Mouse (Mus musculus) heart, embryonic 13.5 days (tissue): ENCODE data around the gene Gm10762. TPM values are rescaled to one million over a fixed set of nuclear protein-coding genes. Genes with fewer than 3 reads are reported as not detected.
A peak's percentile ranks its signal among the peaks of the same experiment; 100 is the strongest.
"Not testable (repeated sequence)": the region's sequence is repeated elsewhere in the genome, so short reads cannot be mapped to it uniquely, and the experiment has no call there.

Experiments used
- ATAC-seq: fragments of 200-750 bp; cut with Nextera tagmentation; 2 replicates; pipeline ENCODE4 v1.8.0; 2017; ENCODE audit warnings: moderate TSS enrichment; ENCODE audit not compliant: insufficient number of reproducible peaks, low FRiP score, low TSS enrichment; ENCODE audit errors: extremely low read depth
- H3K27ac ChIP-seq: fragments of 300-500 bp; sonication (generic); replicated peaks from 2 replicates; pipeline ENCODE4 v1.5.1; 2015; ENCODE audit warnings: moderate library complexity, mild to moderate bottlenecking, inconsistent platforms
- H3K27me3 ChIP-seq: fragments of 300-500 bp; sonication (generic); replicated peaks from 2 replicates; pipeline ENCODE4 v1.6.1; 2015; ENCODE audit warnings: mild to moderate bottlenecking, inconsistent platforms
- H3K36me3 ChIP-seq: fragments of 300-500 bp; sonication (generic); 2 replicates; pipeline ENCODE4 v1.6.1; 2015; ENCODE audit warnings: mild to moderate bottlenecking, inconsistent platforms
- H3K4me1 ChIP-seq: fragments of 300-500 bp; sonication (generic); 2 replicates; pipeline ENCODE4 v1.6.1; 2015; ENCODE audit warnings: inconsistent platforms
- H3K4me2 ChIP-seq: fragments of 300-500 bp; sonication (generic); 2 replicates; pipeline ENCODE4 v1.6.1; 2015; ENCODE audit warnings: inconsistent platforms, mild to moderate bottlenecking, moderate library complexity
- H3K4me3 ChIP-seq: fragments of 300-500 bp; sonication (generic); 2 replicates; pipeline ENCODE4 v1.5.1; 2015; ENCODE audit warnings: moderate library complexity, mild to moderate bottlenecking, inconsistent platforms
- H3K9ac ChIP-seq: fragments of 300-500 bp; sonication (generic); 2 replicates; pipeline ENCODE4 v1.6.1; 2015; ENCODE audit warnings: inconsistent platforms, mild to moderate bottlenecking, moderate library complexity
- H3K9me3 ChIP-seq: fragments of 300-500 bp; sonication (generic); 2 replicates; pipeline ENCODE4 v1.6.1; 2016; ENCODE audit warnings: inconsistent platforms
- WGBS: fragments of 180-500 bp; shearing (Covaris S2); methylation state at CpG from one replicate; pipeline ENCODE4 v1.1.7; 2015; ENCODE audit warnings: mixed read lengths; 5-methylcytosine and 5-hydroxymethylcytosine counted together
- polyA plus RNA-seq: library from polyadenylated mRNA; unstranded; fragments of >200 nt; fragmentation: Nextera tagmentation; extraction: Ambion mirVana; gene quantifications from 2 replicates; pipeline ENCODE4 v1.2.1, GENCODE M21; 2015

Gm10762 gene
- polyA plus RNA-seq = 10.4 and 11.8 TPM in 2 replicates

DNA sequence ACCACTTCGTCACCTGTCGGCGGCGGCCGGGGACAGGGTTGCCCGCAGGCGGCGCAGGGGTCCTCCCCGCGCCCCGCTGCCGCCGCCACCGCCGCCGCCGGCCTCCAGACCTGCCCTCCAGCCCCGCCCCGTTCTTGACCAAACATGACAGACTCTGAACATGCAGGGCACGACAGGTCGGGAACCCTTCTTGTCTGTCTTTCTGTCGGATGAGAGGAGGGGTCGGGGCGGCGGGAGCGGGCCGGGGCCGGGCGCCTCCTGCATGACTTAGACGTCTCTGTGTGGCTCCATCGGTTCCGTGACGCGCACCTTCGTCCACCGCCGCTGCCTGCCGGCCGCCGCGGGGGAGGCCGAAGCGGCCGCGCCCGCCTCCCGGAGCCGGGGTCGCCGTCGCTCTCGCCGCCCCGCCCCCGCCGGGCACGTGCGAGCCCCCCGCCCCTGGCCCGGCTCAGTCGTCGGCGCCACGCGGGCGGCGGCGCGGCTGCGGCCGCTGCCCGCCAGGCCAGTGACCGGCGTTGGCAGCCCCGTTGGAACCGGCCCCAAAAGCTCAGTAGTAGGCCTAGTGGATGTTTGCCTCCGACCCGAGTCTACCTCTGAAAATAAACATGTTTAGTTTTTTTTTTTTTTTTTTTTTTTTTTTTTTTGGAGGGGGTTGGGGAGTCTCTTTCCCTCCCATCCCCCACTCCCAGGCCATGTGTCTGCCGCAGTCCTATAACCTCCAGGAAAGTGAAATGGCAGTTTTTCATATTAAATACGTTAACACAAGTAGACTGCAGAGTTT lies at the start of gene Gm10762:
Gene Gm10762 (minus strand): TSS at position 65 of the 781 bp plus-strand sequence.
- ATAC-seq = peak; percentile 75
- peak within 1 kb of the TSS; percentile 90 for H3K4me3 ChIP-seq
- no peaks in the 10 kb centered on the region for H3K9me3 ChIP-seq
- WGBS = under 1% methylated on average over 75 of the region's 80 CpGs
- H3K27me3 ChIP-seq = no peaks in the 10 kb centered on the region
- no peaks in the 10 kb centered on the region for H3K36me3 ChIP-seq
- H3K4me1 ChIP-seq = peaks cover 14% of the 10 kb centered on the region
- H3K27ac ChIP-seq = peak within 1 kb of the TSS; percentile 100
- H3K4me2 ChIP-seq = peak within 1 kb of the TSS; percentile 75
- peak within 1 kb of the TSS; percentile 99 for H3K9ac ChIP-seq

DNA sequence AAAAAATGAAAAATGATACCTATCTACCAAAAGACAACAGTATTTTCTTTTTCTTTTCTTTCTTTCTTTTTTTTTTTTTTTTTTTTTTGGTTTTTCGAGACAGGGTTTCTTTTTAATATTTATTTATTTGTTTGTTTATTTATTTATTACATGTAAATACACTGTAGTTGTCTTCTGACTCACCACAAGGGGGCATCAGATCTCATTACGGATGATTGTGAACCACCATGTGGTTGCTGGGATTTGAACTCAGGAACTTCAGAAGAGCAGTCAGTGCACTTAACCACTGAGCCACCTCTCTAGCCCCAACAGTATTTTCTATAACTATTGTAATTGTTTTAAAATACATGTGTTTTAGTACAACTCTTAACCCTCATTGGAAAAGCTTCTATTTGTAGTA lies 41.3 kb upstream of the Gm10762 start:
- ATAC-seq, H3K4me1 ChIP-seq, H3K36me3 ChIP-seq, H3K4me3 ChIP-seq, H3K27me3 ChIP-seq, H3K9me3 ChIP-seq, H3K9ac ChIP-seq, H3K27ac ChIP-seq, H3K4me2 ChIP-seq: not testable (repeated sequence)
- 58% methylated on average over 2 of the region's 2 CpGs for WGBS

DNA sequence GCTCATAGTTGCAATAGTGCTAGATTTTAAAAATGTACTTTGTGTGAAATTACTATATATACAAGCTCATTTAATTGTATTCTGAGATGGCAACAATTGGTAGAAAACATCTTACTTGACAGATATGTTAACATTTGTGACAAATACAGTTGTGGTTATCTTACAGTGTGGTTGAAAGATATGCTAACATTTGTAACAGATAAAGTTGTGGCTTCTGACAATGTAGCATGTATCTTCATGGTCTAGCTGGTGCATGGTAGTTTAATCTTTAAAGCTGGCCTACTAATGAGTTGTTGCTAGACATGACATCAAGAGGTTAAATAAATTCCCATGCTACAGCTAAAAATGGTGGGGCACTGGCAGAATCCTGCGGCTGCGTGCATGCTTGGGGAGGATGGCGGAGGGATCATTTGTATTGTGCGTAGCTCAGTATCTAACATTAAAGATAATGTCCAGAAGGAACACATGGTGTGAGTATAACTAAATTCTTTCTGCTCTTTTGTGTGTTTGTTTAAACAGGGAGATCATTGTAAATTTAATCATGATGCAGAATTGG lies 38.7 kb upstream of the Gm10762 start:
- no peak for ATAC-seq
- Histone ChIP-seq H3K4me3 (no peak overlapping the region), H3K27ac (no peak overlapping the region), H3K4me2 (no peak overlapping the region), H3K27me3 (no peaks in the 10 kb centered on the region), H3K36me3 (no peaks in the 10 kb centered on the region), H3K9ac (no peak overlapping the region), H3K4me1 (no peaks in the 10 kb centered on the region), H3K9me3 (no peaks in the 10 kb centered on the region)
- 73% methylated on average over 4 of the region's 4 CpGs for WGBS

DNA sequence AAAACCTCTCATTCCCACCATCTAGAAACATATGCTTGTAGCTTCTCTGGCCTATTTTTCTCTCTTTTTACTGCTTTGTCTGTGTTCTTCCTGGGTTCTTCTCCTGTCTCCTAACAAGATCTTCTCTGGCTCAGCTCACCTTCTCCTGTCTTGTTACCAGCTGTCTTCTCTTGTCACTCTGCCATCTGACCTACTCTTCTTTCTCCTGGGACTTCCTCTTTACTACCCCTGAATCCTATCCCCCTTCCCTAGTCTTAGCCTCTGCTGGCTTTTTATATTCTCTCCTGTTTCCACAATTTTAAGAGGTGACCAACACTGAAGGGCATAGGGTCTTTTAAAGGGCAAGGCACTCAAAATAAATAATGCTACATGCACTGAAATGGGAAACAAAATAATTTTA lies 37.3 kb upstream of the Gm10762 start:
- Histone ChIP-seq H3K4me2 (no peak overlapping the region), H3K9me3 (no peaks in the 10 kb centered on the region), H3K27ac (no peak overlapping the region), H3K4me1 (no peaks in the 10 kb centered on the region), H3K9ac (no peak overlapping the region), H3K36me3 (no peaks in the 10 kb centered on the region), H3K27me3 (no peaks in the 10 kb centered on the region), H3K4me3 (no peak overlapping the region)
- no peak for ATAC-seq

DNA sequence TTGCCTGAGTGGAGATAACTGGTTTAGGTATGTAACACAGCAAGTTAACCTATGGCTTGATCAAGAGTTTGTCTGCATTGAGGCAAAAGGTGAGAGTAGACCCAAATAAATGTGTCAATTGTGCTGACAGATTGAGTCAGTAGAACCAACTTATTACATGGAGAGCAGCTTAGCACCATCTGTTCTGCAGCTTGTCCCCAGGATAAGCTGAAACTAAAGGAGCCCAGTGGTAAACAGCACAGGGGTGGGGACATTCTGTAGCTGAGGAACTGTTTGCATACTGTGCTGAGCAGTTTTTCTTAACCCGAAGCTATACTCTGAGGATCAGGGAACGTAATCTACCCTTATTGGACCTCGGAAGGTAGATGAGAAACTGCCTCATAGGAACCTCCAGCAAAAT lies 17.2 kb upstream of the Gm10762 start:
- no peaks in the 10 kb centered on the region for H3K27me3 ChIP-seq
- no peak overlapping the region for H3K27ac ChIP-seq
- H3K9ac ChIP-seq = no peak overlapping the region
- no peaks in the 10 kb centered on the region for H3K9me3 ChIP-seq
- H3K4me2 ChIP-seq = no peak overlapping the region
- no peak overlapping the region for H3K4me3 ChIP-seq
- ATAC-seq = no peak
- 74% methylated on average over 3 of the region's 3 CpGs for WGBS
- no peaks in the 10 kb centered on the region for H3K36me3 ChIP-seq
- H3K4me1 ChIP-seq = peaks cover 9% of the 10 kb centered on the region

DNA sequence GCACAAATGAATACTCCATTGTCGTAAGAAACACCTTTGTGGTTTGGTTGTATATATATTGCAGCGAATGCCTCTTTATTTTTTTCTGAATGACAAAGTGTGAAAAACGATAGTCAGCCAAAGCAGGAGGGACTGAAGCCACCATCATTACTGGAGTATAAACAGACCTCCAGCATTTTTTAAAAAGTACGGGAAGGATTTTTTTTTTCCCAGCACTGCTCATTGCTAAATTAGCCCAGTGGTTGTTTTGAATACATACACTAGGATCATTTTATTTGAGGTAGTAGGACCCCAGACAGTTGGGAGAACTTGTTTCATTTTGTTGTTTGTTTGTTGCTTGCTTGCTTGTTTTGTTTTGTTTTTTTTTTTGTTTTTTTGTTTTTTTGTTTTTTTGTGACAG lies 8.0 kb upstream of the Gm10762 start:
- no peak overlapping the region for H3K4me3 ChIP-seq
- no peaks in the 10 kb centered on the region for H3K36me3 ChIP-seq
- H3K9me3 ChIP-seq = no peaks in the 10 kb centered on the region
- no peak overlapping the region for H3K27ac ChIP-seq
- ATAC-seq = no peak
- no peak overlapping the region for H3K9ac ChIP-seq
- no peak overlapping the region for H3K4me2 ChIP-seq
- 70% methylated on average over 4 of the region's 4 CpGs for WGBS
- H3K4me1 ChIP-seq = no peaks in the 10 kb centered on the region; the same call in 1 of the 2 replicates
- H3K27me3 ChIP-seq = no peaks in the 10 kb centered on the region

DNA sequence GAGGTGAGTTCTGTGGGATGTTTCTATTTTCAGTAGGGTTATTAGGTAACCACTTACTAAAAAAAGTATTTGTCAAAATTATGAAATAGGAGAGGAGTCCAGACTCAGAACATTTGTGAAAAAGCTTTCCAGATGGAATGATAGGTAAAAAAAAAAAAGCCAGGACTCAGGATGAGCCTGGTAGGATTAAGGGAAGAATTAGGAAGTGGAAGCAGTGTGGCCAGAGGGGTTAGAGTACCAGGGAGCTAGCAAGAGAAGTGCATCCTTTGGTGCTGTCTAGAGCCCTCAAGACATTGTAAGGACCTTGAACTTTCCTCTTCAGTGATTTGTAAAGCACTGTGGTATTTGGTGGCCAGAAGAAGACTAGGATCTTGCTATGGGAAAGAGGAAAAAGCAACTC lies 4.8 kb upstream of the Gm10762 start:
- Histone ChIP-seq H3K4me2 (no peak overlapping the region), H3K4me1 (peaks cover 6% of the 10 kb centered on the region), H3K4me3 (no peak overlapping the region), H3K9me3 (no peaks in the 10 kb centered on the region), H3K36me3 (no peaks in the 10 kb centered on the region), H3K9ac (no peak overlapping the region), H3K27ac (no peak overlapping the region), H3K27me3 (no peaks in the 10 kb centered on the region)
- ATAC-seq = no peak

DNA sequence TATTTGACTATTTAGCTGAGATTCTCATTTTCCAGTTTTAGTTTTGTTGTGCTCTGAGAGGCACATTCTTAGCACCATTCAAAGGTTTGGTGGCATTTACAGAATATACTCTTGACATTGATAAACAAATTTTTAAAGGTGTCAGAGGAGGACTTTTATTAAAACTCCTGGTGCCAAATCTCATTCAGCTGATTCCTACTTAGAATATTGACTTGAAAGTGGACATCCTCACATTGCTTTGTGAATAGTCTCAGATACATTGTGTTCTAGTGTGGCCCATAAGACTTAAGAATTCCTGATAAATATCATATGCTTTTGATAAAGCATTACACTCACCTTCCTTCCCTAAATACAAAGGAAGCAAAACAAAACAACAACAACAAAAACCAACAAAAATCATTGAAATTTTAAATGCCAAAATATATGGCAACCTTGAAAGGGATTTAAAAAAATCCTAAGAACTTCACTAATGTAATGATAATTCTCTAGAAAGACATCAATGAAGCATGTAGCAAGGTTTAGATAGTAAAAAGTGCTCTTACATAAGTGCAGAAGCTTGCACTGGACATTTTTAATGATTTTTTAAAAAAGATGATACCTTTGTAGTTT lies 1.1 kb upstream of the Gm10762 start:
- ATAC-seq = no peak
- no peaks in the 10 kb centered on the region for H3K36me3 ChIP-seq
- no peaks in the 10 kb centered on the region for H3K9me3 ChIP-seq
- peak overlapping the region; percentile 75 for H3K4me2 ChIP-seq
- H3K9ac ChIP-seq = peak overlapping the region; percentile 99
- H3K4me3 ChIP-seq = peak overlapping the region; percentile 90
- peaks cover 14% of the 10 kb centered on the region for H3K4me1 ChIP-seq
- H3K27me3 ChIP-seq = no peaks in the 10 kb centered on the region
- peak overlapping the region; percentile 100 for H3K27ac ChIP-seq

DNA sequence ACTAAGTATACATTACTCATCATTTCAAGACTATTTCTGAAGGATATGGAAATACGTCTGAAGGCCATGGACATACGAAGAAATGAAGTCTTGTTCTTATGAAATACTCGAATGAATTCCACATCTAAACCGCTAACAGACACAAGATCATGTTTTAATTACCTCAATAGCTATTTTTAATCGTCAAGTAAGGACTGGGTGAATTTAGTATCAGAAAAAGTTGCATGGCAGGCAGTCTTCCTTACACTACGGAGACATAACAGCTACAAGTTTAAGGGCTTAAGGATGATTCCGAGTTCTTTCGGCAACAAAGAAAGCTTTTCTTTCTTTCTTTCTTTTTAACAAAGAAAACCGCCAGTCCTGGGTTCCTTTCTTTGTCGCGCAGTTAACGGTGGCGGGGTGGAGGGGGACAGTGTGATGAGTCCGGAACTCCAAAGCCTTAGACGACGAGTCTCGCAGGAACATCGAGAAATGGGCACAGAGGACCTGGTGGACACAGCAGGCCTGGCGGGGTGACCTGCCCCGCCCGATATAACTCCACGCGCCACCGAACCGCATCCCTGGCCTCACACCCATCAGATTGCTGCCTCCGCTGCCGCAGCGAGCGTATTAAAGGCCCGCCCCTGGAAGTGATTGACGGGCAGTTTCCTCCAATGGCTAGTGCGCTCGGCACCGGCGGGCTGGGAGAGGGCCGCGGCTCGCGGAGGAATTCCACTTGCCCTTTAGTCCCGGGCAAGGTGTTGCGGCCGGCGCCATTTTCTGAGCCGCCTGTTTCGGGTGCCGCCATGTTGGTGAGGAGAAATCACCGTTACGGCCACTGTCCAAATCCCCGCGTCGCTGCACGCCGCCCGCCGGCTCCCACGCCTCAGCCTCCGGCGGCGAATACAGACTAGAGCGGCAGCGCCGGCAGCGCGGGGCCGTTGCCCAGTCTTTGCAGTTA lies 614 bp downstream of the Gm10762 start, which contains the start of gene Zc3h6:
Gene Zc3h6 (plus strand): TSS at position 762 of the 940 bp plus-strand sequence.
- 2% methylated on average over 65 of the region's 65 CpGs for WGBS
- no peaks in the 10 kb centered on the region for H3K36me3 ChIP-seq
- peaks cover 14% of the 10 kb centered on the region for H3K4me1 ChIP-seq
- no peaks in the 10 kb centered on the region for H3K27me3 ChIP-seq
- peak within 1 kb of the TSS; percentile 99 for H3K9ac ChIP-seq
- peak within 1 kb of the TSS; percentile 75 for H3K4me2 ChIP-seq
- H3K9me3 ChIP-seq = no peaks in the 10 kb centered on the region
- peak within 1 kb of the TSS; percentile 100 for H3K27ac ChIP-seq
- H3K4me3 ChIP-seq = peak within 1 kb of the TSS; percentile 90
- ATAC-seq = peak; percentile 97

DNA sequence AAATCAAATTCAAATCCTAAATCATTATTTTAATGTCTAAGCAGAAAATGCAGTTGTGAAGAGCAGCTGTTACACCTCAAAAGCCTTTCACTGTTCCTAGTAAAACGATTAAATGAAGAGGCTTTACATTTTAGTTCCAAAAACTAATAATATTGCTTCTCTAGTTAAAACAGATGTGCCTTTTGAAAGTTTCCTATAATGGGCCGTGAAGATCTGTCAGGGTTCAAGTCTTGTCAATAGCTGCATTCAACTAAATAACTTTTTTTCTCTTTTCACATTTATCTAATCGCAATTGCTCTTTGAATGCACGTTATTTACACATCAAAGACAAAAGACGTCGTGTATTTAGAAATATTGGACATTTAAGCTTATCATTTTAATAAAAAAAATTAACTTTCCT lies 1.3 kb downstream of the Gm10762 start:
- Histone ChIP-seq H3K36me3 (no peaks in the 10 kb centered on the region), H3K27ac (peak overlapping the region; percentile 100), H3K9ac (peak overlapping the region; percentile 90; the same call in 1 of the 2 replicates), H3K4me3 (peak overlapping the region; percentile 90), H3K4me1 (peaks cover 14% of the 10 kb centered on the region), H3K9me3 (no peaks in the 10 kb centered on the region), H3K27me3 (no peaks in the 10 kb centered on the region), H3K4me2 (peak overlapping the region; percentile 75)
- WGBS = 33% methylated on average over 6 of the region's 6 CpGs
- ATAC-seq = no peak
